Mouse (Mus musculus): Measurements from ENCODE around the gene Sec1.

DNA sequence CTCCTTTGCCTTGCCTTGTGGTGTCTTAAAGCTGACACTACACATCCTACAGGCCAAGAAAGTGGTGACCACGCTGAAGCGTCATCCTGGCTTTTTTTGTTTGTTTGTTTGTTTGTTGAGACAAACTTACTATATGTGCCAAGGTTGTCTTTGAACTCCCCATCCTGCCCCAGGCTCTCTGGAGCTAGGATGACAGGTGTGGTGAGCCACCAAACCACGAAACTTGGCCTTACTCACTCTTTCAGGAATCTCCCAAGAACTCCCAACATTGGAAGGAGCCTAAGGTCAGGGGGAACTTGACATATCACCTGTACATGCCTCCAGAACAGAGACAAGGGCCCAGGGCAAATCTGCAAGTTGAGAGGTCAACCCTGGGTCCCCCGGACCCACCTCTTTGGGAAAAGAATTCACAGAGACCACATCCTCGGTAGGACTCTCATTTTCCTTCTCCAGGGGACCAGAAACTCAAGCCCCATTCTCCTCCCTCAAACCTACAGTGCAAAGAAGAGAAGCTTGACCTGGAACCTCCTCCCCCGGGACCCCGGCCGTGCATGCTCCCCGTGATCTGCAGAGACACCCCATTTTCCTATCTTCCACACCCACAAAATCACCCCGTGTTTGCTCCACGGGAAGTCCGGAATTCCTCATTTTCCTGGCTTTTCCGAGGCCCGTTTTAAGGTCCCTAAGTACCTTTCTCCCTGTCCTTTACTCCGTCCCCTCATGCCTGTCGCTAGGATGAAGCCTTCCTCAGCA, 51.5 kb downstream of the Sec1 start:
- no peak for TF ChIP-seq POLR2A (IDR thresholded peaks at IDR 0.05; ENCODE audit: insufficient read length, low read depth)
- TF ChIP-seq TCF12 (IDR thresholded peaks at IDR 0.05; ENCODE audit: insufficient read depth, poor library complexity, severe bottlenecking) = no peak
- no peak for TF ChIP-seq MAX (IDR thresholded peaks at IDR 0.05; ENCODE audit: low read depth)
- TF ChIP-seq USF1 (IDR thresholded peaks at IDR 0.05; ENCODE audit: low read depth) = no peak
- no peak for TF ChIP-seq E2F4 (IDR thresholded peaks at IDR 0.05; ENCODE audit: insufficient read depth)
- TF ChIP-seq MYOG (IDR thresholded peaks at IDR 0.05; ENCODE audit: control insufficient read depth in 1 of 3, insufficient read depth in 1 of 3, insufficient read length in 2 of 3, low read depth in 2 of 3) = peak in 2 of 3 experiments; percentile 3 to 57

Measured in myocyte (in vitro differentiated cells).